Mouse (Mus musculus): ENCODE results near the gene Naif1.

Gene Naif1

DNA sequence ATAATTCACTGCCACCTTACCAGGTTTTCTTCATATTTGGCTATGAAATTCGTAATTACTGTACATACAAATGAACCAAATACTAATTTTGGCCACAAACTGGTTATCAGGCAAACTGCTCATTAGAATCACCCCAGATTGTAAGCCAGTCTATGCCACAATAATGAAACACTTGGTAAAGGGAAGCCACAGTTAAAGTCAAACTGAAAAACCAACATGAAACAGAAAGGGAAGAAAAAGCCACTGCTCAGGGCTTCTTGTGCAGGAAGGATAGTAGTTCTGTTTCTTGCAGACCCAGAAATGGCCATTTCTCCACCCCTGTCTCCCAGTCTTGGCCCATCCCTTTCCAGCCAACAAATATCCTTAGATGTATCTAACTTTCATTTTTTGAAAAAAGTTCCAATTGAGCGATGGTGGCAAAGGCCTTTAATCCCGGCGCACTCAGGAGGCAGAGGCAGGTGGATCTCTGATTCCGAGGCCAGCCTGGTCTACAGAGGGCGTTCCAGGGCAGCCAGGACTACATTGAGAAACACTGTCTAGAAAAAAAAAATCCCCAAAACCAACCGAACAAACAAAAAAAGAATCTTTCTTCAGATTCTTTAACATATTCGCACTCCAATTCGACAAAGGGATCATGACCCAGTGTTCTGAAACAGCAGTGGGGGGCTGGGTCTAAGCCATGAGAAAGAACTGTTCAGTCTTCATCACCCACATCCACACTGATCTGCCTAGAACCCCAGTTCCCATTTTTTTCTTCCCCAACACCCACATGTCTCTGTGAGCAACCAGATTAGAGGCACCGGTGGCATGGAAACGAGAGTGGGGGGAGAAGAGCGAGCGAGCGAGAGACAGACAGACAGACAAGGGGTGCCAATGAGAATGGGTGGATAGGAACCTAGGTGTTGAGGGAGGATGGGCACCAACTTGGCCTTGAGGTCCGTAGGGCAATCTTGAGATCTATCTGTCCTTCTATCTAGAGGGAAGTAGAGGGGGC lies at the start of gene Naif1:
TSS of gene Naif1 (plus strand) at position 697 of the 994 bp plus-strand sequence.
- in situ Hi-C loops (cut with MboI; ENCODE audit: low sequenced_read_pairs) = no loop called here

DNA sequence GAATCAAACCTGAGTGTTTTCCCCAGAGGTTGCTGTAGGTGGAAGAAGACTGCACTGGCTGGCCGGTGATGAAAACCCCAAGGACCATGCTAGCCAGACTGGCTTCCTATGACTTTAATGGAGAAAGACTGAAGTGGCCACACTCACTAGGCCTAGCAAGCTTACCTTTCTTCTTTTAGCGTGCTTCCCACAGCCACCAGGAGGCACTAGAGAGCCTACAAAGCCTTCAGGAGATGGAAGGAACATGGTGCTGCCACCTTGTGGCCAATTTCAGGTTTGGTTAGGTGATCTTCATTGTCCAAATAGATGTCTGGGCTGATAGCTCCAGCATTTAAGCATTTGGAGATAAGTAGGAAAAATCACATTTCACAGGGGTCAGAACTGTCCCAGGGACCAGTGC lies 45.6 kb upstream of the Naif1 start:
- in situ Hi-C loops (cut with MboI; ENCODE audit: low sequenced_read_pairs) = loop anchor here (5.0 kb wide), 1 partner anchor 83 kb away; no protein-coding TSS in a partner anchor

DNA sequence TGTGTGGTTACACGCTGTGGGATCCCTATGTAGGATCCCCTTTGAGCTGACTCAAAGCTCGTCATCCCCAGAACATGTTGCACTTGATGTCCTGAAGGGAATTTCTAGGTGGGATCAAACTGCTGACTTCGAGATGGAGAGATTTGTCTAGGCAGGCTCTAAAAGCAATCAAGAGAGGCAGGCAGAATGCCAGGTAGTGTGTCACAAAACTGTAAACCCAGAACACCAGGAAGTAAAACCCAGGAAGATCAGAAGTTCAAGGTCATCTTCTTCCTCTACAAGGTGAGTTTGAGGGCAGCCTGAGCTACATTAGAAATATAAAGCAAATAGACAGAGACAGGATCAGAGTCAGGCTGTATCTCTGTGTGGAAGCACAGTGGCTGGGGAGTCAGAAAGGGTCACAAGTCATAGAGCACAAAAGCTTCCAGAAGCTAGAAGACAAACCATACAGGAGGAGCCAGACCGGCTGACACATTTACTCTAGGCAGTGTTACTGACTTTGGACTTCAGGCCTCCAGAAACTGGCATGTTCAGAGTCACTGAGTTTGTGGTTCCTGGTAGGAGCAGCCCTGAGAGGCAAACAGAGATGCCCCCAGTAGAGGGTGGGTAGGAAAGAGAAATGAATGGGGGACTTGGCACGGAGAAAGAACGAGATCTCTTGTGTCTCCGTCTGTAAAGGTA lies 43.0 kb upstream of the Naif1 start:
- in situ Hi-C loops (cut with MboI; ENCODE audit: low sequenced_read_pairs) = no loop called here

DNA sequence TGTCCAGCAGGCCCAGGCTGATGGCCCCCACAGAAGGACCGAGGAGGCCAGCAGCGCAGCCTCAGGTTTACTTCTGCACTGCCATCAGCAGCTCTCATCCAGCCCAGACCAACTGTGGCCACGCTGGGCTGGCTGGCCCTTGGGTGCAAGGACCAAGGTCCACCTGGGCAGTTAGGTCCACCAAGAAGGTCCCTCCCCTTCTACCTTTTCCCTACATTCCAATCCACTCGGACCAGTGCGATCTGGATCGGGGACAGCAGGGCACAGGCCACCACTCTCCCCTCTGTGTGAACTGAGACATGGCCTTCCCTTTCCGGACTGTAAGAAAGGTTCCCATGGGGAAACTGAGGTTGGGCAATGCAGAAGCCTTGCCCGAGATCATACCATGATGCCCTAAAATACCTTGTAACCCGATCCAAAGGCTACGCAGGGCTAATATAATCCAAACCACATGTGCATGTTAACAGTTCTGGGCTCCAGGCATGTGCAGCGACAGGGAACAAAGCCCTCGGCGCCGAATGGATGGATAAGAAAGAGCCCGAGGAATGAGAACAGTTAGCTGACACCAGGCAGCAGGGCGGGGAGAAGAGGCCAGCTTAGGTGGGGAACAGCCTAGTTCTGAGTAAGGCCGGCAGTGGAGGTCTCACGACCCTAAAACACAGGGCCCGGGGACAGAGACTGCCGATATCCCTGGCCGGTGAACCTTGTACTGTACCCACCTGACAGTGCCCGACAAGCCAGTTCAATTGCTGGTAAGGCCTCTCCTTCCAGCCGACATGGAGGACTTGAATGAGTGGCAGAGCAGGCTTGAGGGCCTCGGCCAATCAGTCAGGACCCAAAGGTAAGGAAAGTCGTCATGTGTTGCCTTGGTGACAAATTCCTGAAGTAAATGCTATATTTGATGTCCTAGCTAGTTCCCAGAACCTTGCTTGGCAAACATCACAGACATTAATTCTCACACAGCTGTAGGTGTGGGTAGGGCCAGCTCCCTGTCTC lies 41.5 kb upstream of the Naif1 start:
- in situ Hi-C loops (cut with MboI; ENCODE audit: low sequenced_read_pairs) = no loop called here

DNA sequence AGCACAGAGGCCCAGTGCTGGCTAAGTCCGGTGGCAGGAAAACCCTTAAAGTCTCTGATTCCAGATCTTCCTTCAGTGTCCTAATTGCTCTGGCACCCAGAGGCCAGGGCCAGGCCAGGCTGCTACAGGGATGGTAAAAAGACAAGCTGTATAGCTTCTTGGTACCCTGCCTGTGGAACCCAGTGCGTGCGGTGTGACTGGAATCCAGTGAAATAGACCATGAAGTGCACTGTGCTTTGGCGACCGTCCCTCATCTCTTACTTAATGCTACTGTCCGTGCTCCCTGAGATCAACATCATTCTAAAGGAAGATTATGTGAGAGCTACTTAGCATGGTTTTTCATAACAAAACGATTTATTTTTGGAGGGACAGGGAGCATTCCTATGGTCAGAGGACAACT lies 38.9 kb upstream of the Naif1 start:
- in situ Hi-C loops (cut with MboI; ENCODE audit: low sequenced_read_pairs) = no loop called here

DNA sequence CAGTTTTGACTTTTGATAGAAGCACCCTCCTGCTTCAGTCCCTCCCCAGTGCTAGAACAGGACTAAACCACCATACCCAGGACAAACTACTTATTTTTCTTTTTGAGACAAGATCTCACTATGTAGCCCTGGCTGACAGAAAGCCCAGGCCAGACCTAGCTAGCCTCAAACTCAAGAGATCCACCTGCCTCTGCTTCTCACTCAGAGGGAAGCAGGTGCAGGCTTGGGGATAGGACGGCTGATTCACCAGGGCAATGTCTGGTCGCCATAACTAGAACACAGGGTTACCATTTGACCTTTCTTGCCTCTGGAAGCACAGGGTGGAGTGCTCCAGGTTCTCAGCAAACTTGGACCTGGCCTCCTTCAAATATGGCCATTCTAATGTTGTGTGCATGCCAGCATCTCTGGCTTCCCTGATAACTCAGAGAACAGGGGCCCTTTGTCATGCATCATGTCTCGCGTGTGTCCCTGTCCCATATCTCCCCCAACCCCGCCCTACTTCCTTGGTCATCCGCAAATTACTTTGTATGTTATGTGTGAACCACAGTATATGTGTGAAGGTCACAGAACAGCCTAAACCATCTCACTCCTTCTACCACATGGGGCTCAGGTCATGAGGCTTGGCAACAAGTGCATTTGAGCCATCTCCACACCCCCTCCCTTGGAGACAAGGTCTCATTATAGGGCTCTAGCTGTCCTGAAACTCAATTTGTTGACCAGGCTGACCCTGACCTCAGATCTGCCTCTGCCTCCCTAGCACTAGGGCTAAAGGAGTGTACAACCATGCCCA lies 37.3 kb upstream of the Naif1 start:
- in situ Hi-C loops (cut with MboI; ENCODE audit: low sequenced_read_pairs) = no loop called here

DNA sequence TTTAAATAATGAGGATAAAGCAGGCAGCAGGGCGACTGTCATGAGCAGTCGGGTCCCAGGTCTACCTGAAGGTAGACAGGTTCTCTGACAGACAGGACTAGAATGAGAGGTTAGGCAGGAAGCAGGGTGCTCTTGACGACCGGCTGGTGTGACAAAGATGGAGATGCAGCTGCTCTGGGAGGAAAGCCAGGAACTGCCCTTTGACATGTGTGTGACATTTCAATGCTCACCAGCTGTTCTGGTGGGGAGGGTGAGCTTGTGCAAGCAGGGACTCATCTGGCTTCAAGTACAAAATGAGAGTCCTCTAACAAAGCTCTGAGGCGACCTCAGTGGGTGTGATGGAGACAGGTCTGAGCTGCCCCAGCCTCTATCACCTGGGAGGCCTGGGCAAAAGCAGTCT lies 36.3 kb upstream of the Naif1 start:
- in situ Hi-C loops (cut with MboI; ENCODE audit: low sequenced_read_pairs) = no loop called here

DNA sequence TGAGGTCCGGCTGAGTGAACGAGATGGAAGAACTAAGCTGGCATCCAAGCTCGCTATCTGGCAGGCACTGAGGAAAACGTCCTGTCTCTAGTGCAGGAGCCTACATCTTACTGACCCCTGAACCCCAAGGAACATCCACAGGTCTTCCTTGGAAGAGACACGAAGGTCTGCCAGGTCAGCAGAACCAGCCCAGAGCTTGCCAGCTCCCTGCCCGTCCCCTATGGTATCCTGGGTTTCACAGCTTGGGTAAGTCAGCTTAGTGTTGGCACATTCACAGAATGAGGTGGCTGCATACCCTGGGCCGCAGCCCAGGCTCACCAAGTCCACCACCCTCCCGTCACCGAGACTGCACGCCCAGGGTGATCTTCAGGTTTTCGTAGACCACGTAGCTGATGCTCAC lies 34.5 kb upstream of the Naif1 start:
- in situ Hi-C loops (cut with MboI; ENCODE audit: low sequenced_read_pairs) = no loop called here

DNA sequence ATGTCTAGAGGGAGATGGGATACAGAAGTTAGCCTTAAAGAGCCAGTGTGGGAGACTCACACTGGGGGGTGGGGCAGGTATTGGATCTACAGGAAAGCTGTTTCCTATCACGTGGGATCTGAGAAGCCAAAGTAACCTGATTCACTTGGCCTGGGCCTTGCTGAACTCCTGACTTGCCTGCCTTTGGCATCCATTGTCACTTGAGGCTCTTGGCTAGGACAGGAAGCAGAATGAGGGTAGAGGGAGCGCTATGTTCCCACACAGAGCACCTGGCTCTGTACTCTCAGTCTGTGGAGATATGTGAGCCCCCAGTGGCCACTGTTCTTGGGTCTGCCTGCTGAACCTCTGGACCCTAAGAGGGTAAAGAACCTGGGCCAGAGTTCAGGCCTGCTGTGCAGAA lies 33.7 kb upstream of the Naif1 start:
- in situ Hi-C loops (cut with MboI; ENCODE audit: low sequenced_read_pairs) = no loop called here

DNA sequence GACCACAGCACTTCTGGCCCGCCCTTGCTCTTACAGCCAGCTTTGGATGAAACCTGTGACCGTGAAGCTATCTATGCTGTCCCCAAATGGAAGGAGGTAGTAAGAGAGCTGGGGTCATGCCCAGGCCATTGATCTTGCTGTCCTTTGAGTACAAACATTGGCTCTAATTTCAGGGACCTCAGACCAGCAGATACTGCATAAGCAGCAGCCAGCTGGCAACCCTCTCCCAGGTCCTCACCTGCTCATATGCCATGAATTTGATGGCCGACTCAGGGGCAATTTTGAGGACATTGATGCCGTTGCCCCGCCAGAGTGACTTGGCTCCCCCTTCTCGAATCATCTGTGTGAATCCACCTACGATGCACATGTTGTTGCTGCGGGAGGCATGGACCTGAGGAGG lies 32.8 kb upstream of the Naif1 start:
- in situ Hi-C loops (cut with MboI; ENCODE audit: low sequenced_read_pairs) = no loop called here

DNA sequence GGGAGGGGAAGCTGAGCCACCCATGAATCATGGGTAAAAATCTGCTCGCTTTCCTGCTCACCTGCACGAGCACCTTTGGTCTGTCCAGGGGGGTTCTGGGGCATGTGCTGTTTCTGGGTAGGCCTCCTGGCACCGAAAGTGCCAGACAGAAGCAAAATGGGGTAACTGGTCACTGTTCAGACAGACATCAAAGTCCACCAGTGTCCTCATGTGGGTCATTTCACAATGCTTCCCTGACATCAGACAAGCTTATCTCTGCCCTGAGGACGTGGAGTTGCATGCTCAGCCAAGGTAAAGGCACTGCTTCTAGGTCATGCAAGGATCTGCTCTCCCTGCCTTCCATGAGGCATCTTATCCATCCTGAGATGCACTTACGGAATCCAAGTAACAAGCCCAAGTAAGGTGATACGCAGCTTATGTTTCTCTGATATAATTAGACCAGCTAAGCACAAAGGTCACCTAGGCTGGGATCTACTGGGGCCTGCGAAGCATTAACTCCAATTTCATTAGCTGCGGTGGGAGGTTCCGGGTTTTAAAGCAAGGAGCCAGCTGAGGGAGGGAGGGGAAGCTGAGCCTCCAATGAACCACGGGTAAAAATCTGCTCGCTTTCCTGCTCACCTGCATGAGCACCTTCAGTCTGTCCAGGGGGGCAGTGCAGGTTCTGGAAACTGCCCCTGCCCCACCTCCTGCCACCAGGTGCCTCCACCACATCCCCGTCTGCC lies 31.7 kb upstream of the Naif1 start:
- in situ Hi-C loops (cut with MboI; ENCODE audit: low sequenced_read_pairs) = no loop called here

DNA sequence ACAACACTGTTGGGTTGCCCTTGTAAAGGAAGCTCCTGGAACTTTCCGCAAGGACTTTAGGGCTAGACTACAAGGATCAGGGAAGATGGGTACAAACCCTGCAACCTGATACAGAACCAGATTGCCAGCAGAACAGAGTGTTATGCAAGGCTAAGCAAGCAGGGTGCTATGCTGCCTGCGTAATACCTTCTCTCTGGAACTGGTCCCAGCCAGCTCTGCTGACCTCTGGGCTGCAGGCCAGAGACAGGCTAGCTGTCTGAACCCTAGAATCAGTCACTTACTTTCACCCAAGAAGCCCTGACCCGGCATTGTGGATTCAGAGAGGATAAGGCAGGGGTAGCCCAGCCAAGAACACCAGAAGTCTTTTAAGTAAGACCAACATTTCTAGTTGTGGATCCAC lies 30.9 kb upstream of the Naif1 start:
- in situ Hi-C loops (cut with MboI; ENCODE audit: low sequenced_read_pairs) = no loop called here

DNA sequence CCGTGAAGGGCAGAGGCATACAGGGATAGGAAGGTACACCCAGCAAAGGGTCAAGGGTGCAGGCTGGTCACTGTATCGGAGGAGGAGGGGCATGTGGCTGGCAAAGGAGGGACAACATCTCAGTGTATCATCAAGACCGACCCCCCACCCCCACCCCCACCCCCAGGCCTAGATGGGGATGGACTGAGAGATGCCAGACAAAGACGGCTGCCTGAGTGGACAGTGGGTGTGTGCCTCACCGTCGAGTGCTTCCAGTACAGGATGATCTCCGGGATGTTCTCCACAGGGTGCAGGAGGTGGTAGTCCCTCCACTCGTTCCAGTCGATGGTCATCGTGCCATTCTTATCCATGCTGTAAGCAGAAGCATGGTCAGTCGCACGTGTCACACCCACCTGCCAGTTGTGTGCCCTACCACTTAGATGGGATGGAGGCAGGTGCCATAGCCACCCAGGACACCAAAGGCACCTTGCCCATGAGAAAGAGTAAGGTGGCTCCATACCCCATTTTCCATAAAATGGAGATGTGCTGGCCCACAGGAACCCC lies 30.1 kb upstream of the Naif1 start:
- in situ Hi-C loops (cut with MboI; ENCODE audit: low sequenced_read_pairs) = no loop called here

DNA sequence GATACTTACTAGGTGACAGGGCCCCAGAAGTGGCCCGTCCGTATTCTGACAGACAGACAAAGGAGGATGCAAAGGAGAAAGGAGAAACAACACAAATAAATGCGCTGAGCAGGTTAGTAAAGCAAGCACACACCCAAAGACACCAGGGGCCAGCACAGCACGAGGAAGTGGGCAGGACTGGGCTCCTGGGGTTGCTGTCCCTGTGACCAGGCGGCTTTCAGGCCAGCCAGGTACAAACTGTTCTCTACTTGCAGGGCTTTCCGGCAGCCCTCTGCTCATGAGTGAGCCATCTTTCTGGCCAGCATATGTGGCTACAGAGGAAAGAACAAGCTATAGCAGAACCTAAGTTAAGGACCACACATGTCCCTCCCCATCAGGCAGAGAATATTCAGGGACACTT lies 29.6 kb upstream of the Naif1 start:
- in situ Hi-C loops (cut with MboI; ENCODE audit: low sequenced_read_pairs) = no loop called here

DNA sequence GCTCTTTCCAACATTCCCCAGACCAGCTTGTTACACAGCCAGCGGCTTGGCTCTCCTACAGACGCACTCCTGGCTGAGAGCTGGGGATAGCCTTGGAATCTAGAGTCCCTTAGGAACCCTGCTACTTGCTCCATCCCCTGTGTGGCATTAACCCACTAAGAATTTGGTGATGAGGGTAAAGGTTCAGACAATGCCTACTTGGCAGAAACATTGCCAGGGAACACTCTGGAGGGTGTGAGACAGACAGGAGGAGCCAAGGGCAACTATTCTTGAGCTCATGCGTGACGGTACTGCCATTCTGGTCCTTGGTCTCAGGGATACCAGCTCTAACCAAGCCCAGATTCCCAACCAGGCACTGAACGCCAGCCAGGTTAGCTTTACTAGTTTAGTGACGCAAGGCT lies 28.4 kb upstream of the Naif1 start:
- in situ Hi-C loops (cut with MboI; ENCODE audit: low sequenced_read_pairs) = no loop called here

DNA sequence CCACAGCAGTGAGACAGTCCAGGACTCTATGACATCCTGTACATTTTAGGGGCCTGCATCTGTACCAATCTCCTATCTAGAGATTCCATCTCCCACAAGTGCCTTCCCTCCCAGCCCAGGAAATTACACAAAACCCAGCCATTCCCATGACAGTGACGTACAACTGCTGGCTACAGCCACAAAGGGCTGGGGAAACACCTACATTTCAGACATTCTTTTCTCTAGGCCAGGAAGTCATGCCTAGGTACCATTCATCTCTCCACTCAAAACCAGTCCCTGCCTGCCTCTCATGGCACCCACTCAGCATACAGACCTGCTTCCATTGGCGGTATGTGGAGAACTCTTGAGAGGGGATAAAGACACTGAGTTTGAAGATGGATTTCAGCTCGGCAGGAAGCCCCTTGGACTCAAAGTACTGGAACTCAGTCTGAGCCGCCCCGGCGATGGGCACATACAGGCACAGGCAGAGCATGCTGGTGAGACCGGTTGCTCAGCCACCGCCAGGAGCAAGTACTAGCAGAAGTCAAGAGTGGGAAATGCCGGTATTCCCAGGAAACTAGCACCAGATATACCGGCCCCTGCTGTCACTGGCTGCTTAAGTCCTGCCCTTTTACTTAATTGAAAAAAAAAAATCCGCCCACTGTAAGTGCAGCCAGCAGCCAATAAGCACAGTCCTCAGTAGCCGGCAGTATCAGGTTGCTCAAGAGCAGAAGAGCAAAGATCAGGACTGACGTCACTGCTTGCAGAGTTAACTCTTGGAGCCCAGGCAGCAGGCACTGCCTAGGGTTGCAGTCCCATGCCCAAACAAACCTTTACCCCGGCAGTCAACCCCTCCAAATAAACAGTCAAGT lies 26.6 kb upstream of the Naif1 start:
- in situ Hi-C loops (cut with MboI; ENCODE audit: low sequenced_read_pairs) = no loop called here

DNA sequence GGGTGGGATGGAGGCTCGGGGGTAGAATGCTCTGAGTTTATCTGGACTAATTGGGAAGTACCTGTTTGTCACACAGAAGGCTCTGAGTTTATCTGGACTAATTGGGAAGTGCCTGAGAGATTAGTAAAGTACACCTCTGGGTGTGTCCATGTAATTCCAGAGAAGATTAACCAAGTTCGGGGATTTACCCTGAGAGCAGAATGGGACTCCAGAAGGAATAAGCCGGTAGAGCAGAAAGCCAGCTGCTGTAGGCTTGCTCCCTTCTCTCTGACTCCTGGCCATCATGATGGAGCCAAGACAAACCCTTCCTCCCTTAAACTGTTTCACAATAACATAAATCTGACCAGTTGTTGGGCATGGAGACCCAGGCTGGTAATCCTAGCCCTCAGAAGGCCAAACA lies 25.5 kb upstream of the Naif1 start:
- in situ Hi-C loops (cut with MboI; ENCODE audit: low sequenced_read_pairs) = no loop called here

DNA sequence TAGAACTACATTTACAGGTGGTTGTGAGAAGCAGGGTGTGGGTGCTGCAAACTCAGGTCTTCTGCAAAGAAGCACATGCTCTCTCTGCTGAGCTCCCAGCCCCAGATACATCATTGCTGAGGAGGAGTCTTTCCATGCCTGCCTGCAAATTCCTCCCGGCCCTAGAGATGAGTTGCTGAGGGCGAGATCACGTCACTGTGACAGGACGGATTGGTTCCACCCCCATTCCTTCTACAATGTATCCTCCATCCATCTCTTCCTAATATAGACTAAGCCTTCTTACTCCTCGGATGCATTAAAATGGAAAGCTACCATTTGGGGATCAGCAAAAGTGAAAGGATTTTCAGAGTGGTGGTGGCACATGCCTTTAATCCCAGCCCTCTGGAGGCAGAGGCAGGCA lies 24.7 kb upstream of the Naif1 start:
- in situ Hi-C loops (cut with MboI; ENCODE audit: low sequenced_read_pairs) = no loop called here

Measured in CH12F3 (cell line).